Mouse (Mus musculus) lung, postnatal 10 days (tissue): ENCODE measurements at regions not wholly inside any gene's neighbourhood (a gene's known extent, or its start where the extent isn't known, plus 50 kb on each side); places are given as distances from the start of the nearest gene placed in this dataset.

Experiments
- DNase-seq: peaks from one replicate; pipeline ENCODE4 v3.0.0; 2021

DNA sequence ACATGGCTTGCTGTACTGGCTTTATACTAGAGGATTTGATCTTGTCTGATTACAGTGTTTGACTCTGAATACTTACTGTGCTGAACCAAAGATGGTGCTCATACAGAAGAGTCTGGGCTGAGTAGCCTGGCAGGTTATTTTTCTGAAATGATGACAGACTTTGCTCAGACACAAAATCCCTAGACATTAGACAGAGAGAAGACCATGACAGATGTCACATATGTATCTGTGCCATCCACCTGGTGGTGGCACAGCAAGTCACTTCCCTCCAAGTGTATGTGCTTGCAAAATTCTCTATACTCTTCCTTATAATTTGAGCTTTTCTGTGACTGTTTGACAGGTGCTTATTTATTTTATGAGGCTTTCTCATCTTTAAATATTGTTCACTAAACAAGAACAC is 80.7 kb downstream of the Gm7361 start:
- no peak for DNase-seq

DNA sequence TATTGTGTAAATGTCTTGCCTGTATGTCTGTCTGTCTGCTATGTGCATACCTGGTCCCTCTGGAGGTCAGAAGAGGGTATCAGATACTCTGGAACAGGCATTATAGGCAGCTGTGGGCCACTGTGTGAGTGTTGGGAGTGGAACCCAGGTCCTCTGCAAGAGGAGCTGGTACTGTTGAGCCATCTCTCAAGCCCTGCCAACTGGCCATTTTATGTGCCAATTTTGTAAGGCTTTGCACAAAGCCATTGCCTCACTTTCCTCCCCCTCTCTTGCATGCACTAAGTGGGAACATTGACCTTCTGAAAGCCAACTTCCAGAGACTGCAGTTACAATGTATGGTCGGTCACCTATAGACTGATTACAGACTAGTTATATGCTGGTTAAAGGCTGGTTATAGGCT is 81.8 kb downstream of the Gm7361 start:
- DNase-seq = no peak

DNA sequence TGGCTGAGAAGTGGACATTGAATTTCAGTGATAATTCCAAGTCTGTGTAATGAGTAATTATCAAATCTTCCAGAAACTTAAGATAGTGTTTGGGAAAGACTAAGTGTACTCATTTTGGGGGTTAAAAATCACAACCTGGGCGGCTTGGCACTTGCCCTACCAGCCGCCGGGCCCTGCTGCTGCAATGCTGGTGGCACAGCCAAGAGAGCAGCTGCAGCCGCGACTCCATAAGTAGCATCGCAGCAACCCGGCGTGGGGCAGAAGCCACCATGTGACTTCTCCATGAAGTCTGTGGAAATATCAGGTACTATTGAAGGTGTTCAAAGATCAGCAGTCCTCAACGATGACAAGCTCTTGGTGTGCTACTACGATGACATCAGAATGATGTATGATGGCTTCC is 97.7 kb downstream of the Gm7361 start:
- DNase-seq = no peak

DNA sequence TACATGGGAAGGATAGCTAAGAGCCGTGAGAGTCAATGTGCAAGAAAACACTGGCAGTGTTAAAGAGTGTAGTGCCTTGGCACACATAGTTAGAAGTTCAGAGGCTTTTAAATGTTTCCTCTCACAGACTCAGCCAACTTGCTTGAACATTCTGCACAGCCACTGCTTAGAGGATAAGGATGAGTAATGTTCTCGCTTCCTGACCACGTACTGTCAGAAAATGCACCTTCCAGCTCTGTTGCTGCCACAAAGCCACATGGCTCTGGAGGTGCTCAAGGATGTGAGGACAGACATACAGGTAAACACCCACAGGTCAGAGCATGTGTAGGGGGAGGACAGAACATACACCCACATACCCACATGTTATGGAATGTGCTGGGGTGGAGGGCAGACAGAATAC is 101.6 kb downstream of the Gm7361 start:
- no peak for DNase-seq

DNA sequence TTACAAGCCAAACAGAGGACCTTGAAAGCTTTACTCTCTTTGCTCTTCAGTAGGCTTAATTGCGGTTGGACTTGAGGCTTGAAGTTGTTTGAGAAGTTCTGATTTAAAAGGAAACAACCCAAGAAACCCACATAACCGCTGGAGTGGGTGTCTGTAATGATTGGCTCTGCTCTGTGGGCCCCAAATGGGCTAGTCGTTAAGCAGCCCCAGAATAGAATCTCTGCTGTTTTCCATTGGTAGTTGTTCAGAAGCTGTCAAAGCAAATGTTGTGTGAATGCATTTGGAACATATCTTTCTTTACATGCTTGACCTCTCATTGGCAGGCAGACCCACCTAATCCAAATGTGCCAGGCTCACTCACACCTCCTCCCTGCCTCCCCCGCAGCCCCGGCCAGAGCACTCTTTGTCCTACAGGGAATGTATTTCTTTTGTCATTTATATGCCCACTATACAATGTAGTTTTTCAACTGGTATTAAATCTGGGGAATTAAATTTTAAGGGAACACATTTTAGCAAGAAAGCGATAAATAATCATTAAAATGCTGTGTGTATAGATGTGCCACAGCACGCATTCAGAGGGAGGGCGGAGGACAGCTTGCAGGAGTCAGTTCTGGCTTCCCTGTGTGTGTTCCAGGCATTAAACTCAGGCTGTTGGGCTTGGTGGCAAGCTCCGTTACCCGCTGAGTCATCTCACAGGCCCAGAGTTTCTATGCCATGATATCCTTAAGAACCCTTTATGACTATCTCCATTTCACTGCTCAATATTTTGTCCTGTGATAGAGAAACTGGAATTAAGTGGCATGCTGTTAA is 116.9 kb downstream of the Gm7361 start:
- no peak for DNase-seq

GRCm38 (mm10) chr5:26407088-26407672 is 149.7 kb downstream of the Gm7361 start:
- DNase-seq = no peak

GRCm38 (mm10) chr5:26413185-26413584 is 155.7 kb downstream of the Gm7361 start:
- DNase-seq = no peak

DNA sequence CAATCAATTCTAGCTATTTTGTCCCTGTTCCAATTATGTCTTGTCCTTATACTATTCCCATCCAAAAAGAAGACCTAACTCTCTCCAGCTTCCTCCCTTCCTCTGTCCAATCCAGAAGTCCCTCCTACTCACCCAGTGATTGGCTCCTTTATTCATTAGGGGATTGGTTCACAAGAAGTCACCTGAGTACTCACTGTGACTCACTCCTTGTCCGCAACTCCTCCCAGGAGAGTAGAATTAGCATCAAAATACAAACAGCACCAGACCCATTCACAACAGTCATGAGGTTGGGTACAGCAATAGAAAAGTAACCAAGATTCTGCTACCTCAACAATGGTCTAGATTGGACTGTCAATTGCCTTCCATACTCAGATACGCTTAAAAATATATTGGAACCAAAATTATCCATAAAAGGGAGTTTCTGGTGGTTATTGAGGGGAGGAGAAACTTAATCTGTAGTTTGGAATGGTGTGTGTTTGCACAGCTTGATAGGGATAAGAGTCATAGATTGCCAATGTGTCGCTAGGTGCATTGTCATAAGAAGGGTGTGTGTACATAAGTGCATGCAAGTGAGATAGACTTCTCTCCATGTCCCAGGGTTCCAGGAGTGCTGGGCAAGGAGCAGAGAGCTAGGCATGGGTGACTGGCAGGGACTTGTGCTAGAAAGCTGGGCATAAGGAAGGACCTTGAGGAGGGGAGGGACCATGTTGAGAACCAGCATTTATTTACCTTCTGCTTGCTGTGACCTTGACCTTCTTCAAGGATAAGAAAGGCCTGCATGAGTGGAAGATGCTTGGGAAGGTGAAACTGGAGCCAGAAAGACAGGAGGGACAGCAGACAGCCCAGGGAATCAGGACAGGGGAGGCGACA is 187.1 kb downstream of the Gm7361 start:
- no peak for DNase-seq

- no peak for DNase-seq
Measured at GRCm38 (mm10) chr5:26451306-26451705, 193.8 kb downstream of the Gm7361 start.

DNA sequence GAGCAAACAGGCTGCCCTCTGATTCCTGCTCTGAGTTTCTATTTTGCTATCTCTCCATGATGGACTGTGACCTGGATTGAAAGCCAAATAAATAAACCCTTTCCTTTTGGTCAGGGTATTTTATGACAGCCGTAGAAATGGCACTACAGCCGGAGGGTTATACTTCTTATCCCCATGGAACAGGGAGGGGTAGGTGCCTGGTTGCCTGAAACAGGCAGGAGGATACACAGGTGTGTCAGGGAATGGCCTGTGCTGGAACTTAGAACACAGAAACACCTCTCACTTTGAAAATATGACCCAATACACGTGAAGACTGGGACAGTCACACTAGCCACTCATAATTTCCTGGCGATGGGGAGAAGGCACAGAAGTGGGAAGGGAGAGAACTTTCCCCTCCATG is 200.1 kb downstream of the Gm7361 start:
- DNase-seq = no peak

GRCm38 (mm10) chr5:26466666-26467065 is 209.2 kb downstream of the Gm7361 start:
- DNase-seq = no peak

GRCm38 (mm10) chr5:26485726-26486125 is 228.2 kb downstream of the Gm7361 start:
- peak; percentile 4 for DNase-seq

DNA sequence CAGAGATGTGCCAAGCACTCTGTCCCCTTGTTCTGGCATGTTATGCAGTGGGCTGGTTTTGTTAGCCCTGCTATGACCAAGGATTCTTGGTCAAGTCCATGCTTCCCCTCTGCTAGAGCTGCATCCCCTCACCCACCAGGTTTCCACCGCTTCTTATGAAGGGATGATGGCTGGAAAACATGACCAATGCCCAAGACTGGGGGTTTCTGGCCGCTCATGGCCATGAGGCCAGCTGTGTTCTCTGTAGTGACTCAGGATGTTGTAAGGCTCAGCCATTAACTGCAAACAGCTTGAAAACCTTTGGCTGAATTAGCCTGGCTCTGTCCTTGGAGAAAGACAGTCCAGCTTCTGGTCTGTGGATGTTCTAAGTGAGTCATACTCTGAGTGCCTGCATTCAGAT is 236.5 kb downstream of the Gm7361 start:
- no peak for DNase-seq

DNA sequence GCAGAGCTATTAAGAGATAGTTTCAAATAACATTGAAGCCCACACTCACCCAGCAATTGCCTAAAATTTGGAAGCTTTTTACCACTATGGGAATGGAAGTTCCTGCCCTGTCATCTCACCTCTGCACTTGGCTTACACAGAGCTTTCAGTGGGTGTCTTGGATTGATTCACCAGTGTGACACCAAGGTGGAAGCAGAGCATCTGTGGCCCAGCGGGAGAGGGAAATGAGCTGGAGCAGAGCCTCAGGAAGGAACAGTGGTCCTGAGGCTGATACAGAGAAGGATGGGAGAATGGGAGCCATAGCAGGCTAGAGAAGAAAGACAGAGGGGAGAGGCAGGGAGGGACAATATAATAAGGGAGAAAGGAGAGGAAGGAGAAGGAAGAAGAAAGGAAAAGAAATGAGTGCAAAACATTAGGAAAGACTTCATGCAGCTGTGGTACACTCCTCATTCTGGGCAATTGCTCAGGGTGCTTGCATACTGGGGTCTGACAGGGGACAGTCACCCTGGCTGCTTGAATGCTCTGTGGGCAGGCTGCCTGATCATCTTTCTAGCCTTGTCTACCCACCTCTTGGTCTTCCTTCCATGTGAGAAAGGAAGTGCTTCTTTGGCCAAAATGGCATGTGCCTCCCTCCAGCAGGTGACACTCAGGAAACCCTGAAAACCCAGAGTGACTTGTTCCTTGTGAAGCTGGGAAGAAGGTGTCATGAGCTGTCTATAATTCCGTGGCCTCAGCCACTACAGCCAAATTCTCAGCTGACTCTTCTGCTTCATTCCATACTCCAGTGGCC is 240.3 kb downstream of the Gm7361 start:
- DNase-seq = no peak

GRCm38 (mm10) chr5:26509525-26510168 is 252.2 kb downstream of the Gm7361 start:
- DNase-seq = no peak

DNA sequence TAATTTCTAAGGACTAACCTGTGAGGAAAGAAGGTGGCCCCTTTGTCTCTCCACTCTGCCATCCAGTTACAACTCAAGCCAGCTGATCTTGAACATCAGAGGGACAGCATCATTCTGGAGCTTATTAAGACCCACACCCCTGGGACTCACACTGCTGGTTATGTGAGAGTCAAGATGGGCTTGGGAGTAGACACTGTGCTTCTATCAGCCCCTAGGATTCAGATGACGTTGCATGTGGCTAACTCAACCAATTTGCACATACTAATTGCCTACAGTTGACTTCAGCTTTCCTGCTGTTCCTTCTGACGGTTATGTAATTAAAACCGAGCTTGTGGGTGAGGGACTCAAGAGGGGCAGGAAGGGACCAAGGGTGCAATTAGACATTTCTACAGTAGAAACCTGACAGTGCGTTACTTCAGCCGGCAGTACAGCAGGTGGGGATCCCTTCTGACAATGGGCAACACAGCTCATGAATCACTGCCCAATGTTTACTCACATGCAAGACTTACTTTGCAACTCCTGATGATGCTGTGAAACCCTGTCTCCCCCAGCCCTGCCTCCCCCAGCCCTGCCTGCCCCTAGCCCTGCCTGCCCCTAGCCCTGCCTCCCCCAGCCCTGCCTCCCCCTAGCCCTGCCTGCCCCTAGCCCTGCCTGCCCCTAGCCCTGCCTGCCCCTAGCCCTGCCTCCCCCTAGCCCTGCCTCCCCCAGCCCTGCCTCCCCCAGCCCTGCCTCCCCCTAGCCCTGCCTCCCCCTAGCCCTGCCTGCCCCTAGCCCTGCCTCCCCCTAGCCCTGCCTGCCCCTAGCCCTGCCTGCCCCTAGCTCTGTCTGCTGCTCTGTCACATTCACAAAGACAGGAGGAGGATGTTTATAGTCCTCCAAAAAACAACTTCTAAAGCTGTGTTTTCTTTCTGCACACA is 255.8 kb downstream of the Gm7361 start:
- DNase-seq = peak; percentile 16

DNA sequence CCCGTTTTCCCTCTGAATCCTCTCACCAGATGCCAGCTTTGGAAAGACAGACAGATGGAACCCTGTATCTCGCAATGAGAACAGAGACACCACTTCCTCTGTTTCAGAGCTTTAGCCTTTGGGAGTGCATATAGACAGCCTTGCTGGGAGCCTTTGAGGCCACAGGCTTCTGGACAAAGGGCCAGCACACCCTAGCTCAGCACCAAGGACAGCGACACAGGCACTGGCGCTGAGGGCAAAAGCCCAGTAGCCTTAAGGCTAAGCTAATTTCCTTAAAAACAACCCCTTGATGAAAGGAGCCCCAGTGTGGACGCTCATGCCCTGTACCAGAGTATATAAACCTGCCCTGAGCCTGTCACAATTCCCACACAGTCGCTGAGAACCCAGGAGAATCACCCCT is 278.1 kb downstream of the Gm7361 start:
- peak; percentile 21 for DNase-seq

DNA sequence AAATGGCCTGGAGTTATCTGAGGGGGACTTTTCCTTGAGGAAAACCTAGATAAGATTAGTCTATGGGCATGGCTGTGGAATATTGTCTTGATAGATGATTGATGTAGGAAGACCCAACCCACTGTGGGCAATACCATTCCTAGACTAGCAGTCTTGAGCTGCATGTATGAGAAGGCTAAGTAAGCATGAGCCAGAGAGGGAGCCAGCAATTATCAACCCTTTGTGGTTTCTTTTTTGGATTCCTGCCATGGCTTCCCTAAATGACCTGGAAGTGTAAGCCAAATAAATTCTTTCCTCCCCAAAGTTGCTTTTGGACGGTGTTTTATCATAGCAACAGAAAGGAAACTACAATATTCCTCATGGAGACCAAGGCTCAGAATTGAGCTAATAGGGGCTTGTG is 253.7 kb upstream of the Dpp6 start:
- DNase-seq = no peak

- no peak for DNase-seq
Measured at GRCm38 (mm10) chr5:26564056-26564455, 252.9 kb upstream of the Dpp6 start.

DNA sequence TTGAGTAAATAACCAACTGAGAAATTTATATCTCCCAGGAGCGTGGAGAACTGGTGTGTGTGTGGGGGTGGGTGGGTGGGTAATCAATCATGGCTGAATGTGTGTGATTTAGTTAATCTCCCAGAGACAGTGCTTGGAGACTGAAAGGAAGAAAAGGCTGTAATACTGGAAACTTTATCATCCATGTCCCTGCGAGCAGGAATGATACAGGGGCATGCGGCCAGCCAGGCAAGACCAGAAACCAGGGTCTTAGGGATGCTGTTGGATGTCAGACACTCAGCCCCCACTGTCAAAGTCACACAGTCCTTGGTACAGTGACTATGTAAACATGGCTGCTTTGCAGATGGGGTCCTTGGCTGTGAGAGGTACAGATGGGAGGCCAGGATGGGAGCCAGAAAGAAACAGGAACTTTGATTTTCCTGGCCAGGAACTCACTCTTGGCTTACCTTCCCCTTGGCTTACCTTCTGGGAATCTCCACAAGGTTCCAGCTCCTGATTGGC is 244.3 kb upstream of the Dpp6 start:
- DNase-seq = no peak

DNA sequence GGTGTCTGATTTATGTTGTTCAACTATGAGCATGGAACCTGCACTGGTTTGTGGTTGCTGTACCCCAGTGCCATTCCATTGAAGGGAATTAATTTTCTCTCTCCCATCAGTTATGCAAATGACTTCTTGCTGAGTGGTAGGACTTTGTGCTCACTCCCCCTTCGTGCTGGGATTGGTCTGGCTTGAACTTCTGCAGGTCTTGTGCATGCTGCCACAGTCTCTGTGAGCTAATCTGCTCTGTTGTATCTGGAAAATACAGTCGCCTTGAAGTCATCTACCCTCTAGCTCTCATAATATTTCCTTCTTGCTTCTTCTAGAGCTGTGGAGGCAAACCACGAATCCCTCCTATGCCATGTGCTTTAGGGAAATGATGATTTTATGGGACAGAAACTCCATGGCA is 243.6 kb upstream of the Dpp6 start:
- DNase-seq = no peak
